Mouse (Mus musculus) kidney, adult 8-10 months (tissue): Measurements from ENCODE around the gene Fchsd2.
"Not testable (repeated sequence)": the region's sequence is repeated elsewhere in the genome, so short reads cannot be mapped to it uniquely, and the experiment has no call there.

ENCODE experiments used
- DNase-seq, 2 experiments: peaks; one replicate each; pipeline ENCODE4 v3.0.0; 2022

The Fchsd2 gene

DNA sequence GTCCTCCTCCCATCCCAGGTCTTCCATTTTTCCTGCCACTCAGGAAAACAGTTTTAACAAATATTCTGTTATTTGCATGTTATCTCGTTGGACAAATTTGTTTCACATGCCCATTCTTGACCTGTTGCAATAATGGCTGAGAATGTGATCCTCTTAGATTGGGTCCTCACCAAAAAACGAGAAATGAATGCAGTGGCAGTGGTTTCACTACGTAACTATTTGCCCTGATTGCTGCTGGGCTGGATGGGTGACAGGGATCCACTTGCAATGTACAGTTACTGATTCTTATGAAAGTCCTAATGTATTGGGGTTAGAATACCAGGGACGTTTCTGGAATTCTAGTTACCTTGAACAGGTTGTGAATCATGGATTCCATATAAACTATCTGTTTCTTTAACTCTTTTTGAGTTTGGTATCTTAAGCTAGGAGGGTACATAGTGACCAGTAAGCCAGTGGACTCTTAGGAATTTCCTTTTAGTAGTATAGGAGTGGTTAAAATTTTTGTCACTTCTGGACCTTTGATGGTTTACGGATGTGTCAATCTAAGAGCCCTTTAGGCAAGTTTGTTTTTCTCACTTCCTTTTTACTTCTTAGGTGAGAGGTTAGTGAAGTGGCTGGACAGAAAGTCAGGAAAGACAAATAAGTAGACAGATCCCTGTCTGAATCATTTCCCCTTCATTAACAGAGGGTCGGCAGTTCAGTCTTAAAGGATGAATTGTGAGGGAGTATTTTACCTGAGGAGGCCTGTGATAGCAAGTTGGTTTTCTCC, 31.1 kb downstream of the Fchsd2 start:
- no peak for DNase-seq

GRCm38 (mm10) chr7:101127737-101128136, 35.1 kb downstream of the Fchsd2 start:
- no peak for DNase-seq

GRCm38 (mm10) chr7:101128536-101128935, 35.9 kb downstream of the Fchsd2 start:
- no peak for DNase-seq

- DNase-seq, result peak; percentile 25 to 51
These were observed 38.0 kb downstream of the Fchsd2 start for GRCm38 (mm10) chr7:101130646-101131045.

DNA sequence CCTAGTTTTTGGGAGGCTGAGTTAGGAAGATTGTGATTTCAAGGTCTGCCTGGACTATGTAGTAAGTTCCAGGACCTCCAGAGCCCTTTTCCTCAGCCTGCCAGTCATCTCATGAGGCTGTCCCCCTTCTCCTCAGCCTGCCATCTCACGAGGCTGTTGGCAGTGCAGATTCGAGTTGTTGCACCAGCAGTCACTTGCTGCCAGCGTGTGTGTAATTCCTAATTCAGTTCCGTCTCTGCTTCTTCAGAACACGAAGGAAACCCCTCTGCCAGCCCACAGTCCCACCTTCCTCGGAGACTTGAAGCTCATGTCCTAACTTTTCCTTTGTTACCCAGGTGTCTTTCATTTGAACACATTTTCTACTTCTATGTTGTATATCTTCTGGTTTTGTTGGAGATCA, 38.6 kb downstream of the Fchsd2 start:
- DNase-seq, result no peak

GRCm38 (mm10) chr7:101133591-101133990, 40.9 kb downstream of the Fchsd2 start:
- DNase-seq, result no peak

DNA sequence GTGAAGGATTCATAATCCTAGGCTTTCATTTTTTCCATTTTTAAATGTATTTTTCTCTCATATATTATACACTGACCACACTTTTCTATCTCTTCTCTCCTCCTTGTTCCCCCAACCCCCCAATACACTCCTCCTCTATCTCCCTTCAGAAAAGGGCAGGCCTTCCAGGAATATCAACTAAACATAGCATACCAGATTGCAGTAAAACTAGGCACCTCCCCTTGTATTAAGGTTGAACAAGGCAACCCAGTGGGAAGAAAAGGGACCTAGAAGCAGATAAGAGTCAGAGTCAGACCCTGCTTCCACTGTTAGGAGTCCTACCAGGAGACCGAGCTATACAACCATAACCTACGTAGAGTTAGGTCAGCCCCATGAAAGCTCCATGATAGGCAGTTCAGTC, 41.5 kb downstream of the Fchsd2 start:
- no peak for DNase-seq

DNA sequence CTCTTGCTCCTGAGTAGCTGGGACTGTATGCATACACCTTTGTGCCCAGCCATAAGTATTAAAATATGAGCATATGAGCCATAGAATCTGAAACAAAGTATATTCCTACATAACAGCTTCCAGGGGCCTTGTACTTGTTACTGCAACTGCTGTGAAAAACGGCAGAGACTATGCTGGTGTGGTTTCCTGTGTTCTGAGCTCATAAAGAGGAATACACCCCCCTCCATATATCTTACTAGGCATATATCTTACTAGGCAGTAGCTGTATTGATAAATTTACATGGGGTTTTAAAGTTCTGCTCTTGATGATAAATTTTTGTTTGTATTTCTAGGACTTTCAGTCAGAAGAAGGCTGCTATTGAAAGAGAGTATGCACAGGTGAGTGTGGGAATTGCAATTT, 46.2 kb downstream of the Fchsd2 start:
- DNase-seq, result no peak

DNA sequence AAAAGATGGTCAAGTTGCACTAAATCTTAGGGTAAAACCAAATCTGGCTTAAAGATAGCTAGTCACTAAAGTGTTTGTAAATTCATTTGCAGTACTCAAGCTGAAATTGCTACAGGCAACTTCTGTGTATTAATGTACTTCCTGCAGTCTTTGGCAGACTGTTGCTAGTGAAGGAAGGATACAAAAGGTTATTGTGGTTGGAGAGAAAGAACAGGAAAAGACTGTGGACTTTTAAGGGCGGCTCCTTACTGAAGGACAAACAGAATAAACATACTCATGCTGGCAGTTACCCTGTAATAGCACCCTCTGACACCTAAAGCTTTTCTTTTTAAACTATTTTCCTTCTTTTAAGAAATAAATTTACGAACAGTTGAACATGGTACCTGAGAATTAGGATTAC, 50.2 kb downstream of the Fchsd2 start:
- DNase-seq, result no peak

- no peak for DNase-seq
These were observed 51.6 kb downstream of the Fchsd2 start for GRCm38 (mm10) chr7:101144222-101144621.

GRCm38 (mm10) chr7:101149039-101149438, 56.4 kb downstream of the Fchsd2 start:
- DNase-seq, result no peak

DNA sequence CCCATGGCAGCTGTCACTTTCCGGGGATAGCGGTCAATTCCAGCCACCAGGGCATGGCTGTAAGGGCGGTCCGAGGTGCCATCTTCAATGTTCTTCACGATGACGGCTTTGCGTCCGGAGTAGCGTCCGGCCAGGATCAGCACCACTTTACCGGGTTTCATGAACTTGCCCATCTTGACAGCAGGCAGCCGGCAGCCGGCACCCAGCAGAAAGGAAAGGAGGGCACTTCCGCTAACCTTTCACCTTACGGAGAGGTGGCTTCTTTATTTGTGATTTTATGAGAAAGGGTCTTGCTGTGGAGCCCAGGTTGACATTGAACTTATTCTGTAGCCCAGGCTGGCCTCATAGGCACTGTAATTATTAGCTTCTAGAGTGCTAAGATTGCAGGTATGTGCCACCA, 62.2 kb downstream of the Fchsd2 start:
- not testable (repeated sequence) for DNase-seq

DNA sequence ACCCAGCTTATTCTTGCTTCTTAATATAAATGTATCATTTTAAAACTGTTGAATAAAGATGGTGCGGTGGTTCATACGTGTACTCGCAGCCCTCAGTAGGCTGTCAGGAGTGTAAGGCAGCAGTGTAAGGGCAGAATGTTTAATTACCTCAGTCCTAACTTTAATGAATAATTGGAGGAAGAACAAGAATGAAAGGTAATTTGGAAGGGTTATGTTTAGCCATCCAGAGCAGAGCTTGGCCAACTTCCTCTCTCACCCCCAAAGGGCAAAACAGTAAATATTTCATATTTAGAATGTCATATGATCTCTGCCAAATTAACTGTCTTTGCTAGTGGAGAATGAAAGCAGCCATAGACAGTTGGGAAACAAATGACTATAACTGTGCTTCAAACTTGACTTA, 62.6 kb downstream of the Fchsd2 start:
- peak in 1 of 2 experiments; percentile 22 for DNase-seq

DNA sequence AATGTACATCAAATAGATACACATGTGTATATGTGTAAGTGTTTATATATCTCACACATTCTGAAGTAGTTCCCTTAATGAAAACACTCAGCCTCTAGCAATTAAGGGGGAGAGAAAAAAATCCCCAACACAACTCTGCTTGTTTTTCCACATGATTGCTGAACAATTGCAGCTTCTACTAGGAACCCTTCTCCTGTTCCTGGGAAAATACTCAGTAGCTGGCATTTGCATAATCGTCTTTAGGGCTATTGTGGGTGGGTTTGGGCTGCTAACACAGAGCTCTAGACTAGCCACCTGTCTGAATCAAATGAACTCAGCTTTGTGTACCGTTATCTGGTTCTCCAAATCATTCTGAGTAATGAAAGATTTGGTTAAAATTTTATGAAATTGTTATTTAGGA, 67.6 kb downstream of the Fchsd2 start:
- no peak for DNase-seq

- DNase-seq, result no peak
These were observed 70.1 kb downstream of the Fchsd2 start for GRCm38 (mm10) chr7:101162781-101163180.

DNA sequence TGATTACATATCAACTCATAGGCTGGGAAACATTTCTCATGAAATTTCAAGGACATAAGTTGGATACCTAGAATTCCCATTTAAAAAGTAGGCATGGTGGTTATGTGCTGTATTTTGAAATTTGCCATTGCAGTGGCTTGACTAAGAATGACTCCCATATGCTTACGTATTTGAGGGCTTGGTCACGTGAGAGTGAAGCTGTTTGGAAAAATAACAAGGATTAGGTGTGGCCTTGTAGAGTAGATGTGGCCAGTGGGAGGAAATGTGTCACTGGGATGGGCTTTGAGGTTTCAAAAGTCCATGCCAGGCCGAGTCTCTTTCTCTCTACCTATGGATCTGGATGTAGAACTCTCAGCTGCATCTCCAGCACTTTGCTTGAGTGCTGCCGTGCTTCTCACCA, 71.2 kb downstream of the Fchsd2 start:
- no peak for DNase-seq

DNA sequence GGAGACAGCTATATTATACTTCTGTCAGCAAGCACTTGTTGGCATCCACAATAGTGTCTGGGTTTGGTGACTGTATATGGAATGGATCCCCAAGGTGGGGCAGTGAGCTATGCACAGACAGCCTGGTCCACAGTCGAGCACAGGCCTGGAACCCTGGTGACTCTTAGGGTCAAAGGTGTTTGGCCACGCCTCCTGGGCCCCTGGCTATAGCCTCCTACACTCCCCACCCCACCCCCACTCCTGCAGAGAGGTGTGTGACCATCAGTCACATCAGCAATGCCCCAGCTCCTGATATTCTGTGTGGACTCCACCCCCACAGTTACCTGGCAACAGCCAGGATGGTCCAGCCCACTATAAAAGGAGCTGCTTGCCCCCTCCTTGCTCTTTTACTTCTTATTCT, 73.9 kb downstream of the Fchsd2 start:
- no peak for DNase-seq

- DNase-seq, result no peak
These were observed 77.8 kb downstream of the Fchsd2 start for GRCm38 (mm10) chr7:101170482-101170881.

- no peak for DNase-seq
These were observed 78.3 kb downstream of the Fchsd2 start for GRCm38 (mm10) chr7:101171002-101171401.

- no peak for DNase-seq
These were observed 80.7 kb downstream of the Fchsd2 start for GRCm38 (mm10) chr7:101173331-101173730.

DNA sequence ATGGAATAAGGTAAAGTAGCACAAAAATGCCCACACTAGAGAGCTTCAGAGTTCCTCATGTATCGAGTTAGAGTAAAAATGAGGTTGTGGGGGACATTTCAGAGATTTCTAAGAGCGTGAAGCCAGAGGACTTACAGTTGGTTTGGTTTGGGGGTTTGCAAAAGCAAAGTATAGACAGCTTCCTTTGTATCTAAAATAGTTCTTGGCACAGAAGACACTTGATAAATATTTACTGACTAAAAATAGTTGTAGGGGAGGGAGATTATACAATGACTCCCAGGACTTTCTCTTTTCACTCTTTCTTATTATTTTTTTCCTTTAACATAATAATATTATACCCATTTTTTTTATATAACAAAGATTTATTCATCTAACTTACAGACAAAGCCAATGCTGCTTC, 86.1 kb downstream of the Fchsd2 start:
- no peak for DNase-seq

DNA sequence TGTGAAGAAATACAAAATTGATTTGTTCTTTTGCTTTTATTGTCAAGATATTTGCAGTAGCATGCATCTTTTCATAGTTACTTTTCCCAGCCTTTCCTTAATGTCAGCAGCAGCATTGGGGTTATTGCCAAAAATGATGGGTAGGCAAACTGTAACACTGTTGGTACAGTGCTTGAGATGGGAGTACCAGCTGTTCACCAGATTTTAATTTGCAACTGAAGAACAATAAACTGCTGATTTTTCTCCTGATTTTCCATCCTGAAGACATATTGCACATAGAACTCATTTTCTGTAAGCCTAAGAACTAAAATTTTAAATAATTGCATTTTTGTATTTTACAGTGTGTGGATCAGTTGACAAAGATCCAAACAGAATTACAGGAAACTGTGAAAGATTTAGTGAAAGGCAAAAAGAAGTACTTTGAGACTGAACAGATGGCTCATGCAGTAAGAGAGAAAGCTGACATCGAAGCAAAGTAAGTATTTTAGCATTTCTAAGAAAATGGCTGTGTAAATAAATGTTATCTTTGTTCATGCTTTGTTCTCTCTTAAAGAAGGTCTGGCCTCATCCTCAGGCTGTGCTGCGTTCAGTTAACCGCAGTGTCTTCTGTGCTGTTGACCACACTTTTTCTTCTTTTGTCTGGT, 98.8 kb downstream of the Fchsd2 start:
- DNase-seq, result no peak

DNA sequence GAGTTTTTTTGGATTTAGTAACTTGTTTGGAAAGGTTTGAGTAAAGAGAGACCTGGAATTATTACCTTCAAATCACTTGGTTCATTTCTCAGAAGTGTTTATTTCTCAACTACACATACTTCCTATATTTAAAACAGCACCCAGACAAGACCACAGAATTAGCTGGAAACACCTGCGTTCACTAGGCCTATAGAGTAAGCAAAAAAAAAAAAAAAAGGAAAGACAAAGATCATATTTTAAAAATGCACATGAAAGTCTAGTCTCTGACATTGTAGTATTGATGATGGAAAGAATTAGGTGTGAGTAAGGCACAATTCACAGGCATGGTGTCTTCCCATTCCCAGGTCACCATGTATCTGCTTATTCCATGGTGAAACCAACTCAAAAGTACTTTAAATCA, 118.2 kb downstream of the Fchsd2 start:
- DNase-seq, result no peak

DNA sequence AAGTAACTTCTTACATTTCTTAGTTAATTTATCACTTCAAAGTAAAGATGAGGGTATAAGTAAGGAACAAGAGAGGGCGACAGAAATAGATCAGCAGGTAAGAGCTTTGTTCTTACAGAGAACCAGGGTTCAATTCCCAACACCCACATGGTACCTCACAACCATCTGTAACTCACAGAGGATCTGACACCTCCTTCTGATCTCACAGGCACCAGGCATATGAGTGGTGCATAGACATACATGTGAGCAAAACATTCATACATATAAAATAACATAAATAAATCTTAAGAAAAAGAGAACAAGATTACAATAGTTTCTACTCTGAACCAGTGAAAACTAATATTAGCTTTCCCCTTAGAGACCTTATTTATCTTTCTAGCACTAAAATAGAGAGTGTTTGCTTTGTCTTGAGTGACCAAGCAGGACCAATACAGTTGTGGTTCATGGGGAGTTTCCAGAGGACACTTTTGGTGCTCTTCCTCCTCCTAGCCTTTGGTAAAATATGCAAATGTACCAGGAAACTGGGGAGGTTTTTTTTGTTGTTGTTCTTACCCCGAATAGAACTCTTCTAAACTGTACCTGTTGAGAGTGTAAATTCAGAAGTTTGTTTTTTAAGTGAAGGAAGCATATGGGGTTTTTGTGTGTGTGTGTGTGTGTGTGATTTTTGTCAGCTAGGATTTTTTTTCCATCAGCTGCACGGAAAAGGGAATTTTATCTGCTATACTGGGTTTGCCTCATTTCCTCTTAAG, 121.0 kb downstream of the Fchsd2 start:
- DNase-seq, result no peak
